Mouse (Mus musculus) urinary bladder, adult 2 months (tissue): ENCODE results near the gene Prrg2. TPM values are rescaled to one million over a fixed set of nuclear protein-coding genes. Genes with fewer than 3 reads are reported as not detected.

Source experiments
- DNase-seq: peaks from one replicate; pipeline ENCODE4 v3.0.0; 2022; ENCODE audit warnings: low spot score
- polyA plus RNA-seq: library from polyadenylated mRNA; depleted of rRNA; stranded (reverse); fragments of >200 nt; gene quantifications from 2 replicates; pipeline ENCODE4 v1.2.3, GENCODE M21; 2012

The Prrg2 gene
- polyA plus RNA-seq, 1 experiment = 46.5 TPM

DNA sequence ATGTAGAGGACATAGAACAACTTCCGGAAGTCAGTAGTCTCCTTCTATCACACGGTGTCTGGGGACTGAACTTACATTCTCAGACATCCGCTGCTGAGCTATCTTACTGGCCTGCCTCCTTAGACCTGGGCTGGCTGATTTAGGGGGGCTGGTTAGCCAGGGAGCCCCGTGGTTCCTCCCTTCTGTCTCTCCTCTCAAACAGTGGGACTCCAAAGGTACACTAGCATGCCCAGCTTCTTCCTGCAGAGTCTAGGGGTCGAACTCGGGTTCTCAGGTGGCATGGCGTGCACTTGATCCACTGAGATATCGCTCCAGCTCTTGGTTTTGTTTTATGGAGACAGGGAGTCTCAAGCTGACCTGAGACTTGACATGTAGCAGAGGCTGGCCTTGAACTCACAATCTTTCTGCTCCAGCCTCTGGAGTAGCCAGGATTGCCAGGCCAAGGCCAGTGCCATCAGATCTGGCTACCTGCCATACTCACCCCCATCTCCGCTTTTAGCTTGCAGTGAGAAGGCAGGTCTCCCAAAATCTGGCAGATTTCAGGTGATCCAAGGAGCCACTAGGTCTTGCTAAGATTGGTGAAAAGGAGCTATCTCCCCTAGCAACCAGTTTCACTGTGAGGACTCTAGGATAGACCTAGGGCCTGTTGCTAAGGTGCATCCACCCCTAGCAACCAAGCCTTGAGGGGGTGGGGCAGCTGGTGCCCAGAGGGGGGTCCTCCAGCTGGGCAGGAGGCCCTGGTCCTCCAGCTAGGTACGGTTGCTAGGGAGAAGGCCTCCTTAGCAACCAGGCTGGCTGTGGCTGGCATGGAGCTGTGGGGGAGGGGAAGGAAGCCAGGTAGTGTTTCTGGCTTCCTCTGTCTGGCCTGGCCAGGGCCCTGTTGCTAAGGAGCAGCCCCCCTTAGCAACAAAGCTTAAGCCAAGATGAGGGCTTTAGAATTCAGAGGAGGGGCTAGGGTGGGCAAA is 3.6 kb downstream of the Prrg2 start:
- no peak for DNase-seq

DNA sequence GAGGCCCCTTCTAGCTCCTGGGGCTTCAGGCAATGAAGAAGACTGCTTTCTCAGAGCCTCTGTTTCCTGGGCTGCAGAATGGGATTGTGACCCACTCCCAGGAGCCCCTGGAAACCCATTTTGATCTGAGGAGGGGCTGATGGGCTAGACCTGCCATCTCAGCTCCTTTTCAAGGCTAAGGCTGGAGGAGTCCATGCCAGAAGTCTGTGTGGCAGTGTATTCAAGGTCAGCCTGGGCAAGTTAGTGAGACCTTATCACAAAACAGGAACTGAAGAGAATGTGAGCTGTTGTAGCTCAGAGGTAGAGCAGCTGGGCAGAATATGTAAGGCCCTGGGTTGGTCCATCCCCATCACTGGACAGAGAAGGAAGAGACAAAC is 5.5 kb downstream of the Prrg2 start:
- no peak for DNase-seq

DNA sequence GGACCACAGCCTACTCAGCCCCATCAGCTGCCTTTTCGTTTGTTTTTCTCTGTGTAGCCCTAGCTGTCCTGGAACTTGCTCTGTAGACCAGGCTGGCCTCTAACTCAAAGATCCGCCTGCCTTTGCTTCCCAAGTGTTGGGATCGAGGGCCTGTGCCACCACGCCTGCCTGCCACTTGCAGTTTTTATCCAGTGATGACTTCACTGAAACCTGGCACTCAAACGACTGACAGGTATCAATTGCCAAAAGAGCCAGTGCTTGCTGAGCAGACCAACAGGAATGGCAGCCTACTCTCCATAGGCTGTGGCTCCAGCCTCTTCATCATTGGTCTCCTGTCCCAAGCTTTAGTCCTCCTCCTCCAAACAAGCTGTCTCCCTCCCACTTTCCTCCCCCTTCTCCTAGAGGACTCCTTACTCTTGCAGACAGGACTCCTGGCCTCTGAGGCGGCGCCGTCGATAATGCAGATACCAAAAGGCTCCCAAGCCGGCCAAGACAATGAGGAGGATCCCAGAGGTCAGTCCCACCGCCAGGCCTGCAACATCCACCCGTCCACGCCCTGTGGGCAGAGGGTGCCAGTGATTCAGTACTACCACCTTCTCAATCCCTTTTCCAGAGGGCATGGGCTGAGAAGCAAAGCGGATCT is 6.0 kb downstream of the Prrg2 start:
- no peak for DNase-seq

DNA sequence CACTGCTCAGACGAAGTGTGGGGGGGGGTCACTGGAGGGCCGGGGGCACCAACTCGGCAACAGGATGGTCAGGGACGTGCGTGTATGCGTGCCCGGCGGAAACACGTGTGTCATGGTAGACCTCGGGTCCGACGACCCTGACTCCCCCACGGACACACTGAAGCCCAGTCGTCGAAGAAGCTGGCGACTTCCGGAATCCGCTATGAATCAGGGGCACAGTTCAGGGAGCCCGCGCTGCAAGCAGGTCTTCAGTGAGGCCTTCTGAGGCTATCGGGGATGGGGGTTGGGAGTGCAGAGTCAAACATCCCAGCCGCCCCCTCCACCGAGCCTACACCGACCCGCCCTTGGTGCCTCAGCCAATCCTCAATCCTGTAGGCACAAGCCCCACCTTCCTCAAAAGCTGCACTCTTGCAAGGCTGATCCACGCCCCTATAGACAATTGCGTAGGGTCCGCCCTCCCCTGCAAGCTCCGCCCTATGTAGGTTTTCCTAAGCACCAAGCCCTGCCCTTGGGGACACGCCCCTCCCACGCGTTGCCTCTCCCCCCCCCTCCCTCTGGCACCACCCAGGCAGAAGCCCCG is 8.5 kb downstream of the Prrg2 start:
- DNase-seq = peak; percentile 75

DNA sequence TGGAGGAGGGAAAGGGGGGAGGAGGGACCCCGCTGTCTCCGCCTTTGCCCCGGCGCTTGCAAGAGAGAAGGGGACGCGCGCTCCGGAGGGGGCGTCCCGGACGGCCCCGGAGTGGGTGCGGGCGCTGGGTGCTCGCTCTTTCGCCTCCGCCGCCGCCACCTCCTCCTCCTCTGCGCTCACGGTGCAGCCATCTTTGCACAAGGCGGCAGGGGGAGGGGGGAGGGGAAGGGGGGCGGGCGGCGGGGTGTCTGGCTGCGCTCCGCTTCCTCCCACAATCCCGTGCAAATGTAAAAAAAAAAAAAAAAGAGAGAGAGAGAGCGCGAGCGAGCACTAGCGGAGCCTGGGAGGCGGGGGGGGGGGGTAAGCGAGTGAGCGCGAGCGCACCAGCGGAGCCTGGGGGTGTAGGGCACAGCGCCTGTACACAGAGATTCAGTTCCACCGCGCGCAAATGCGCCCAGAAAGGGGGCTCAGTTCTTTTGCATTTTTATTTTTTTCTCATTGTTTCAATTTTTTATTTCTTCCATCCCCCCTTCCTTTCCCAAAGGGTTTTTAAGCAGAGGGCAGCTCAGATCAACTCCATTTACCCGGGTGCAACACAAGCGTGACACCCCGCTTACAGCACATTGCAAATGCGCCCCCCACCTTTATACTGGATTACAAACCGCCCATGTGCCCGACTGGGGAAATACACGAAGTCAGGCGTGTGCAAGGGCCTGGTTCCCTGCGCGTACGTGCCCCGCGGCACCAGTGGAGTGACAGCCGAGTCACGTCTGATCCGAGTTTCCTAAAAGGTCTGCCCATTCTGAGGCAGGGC is 9.2 kb downstream of the Prrg2 start:
- DNase-seq = peak; percentile 77

DNA sequence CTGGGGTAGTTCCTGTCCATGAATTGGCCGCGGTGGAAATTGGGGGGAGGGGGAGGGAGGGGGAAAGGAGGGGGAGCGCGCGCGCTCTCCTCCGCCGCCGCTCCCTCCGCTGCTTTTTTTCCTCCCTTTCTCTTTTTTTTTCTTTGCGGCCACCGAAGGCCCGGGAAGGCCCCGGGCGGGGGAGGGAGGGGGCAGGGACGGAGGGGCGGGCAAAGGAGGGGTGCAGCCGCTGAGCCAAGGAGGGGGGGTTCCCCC is 9.7 kb downstream of the Prrg2 start, which contains the start of gene Prr12:
Gene Prr12, minus strand, starts transcription at position 20 of the 255 bp plus-strand sequence.
- no peak for DNase-seq

DNA sequence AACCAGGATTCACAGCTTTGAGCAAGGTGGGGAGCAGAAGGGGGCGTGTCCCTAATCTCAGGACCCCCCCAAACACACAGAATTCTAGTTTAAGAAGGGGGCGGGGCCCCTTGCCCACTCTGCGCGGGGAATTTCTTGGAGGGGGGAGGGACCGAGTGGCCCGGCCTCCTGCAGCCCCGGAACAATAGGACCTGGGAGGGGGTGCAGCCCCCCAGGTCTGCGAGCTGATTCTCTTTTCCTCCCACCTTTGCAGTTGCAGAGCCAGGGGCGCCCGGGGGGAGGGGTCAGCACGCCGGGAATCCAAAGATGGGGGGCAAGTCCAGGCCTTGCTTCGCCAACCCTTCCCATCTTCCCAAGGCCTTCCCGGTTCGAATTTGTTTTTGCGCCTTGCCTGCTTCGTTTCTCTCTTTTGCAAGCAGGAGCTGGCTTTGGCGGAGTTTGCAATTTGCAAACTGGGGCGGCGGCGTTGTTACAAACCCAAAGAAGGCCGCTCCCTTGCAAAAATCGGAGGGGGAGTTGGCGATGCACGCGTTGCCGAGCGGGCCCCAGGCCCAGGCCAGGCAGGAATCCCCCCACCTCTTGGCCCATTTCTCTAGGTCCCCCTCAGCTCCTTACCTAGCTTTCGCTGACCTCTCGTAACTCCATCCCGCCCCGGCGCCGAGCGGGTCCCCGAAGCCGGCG is 10.2 kb downstream of the Prrg2 start:
- peak; percentile 52 for DNase-seq

DNA sequence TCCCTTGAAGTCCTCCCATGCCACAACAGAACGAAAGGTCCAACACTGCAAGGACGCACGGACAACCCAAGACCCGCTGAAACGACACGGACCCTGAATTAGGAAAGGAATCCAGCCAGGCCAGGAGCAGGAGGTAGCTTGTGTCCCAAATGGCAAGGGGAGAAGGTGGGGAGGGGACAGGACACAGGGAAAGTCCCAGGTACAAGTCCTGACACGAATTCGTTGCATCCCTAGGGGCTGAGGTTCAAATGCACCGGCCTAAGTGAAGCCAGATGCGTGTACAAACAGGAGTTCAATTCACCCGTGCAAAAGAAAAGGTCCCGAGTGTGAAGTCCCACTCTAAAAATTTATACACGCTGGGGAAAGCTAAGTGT is 10.9 kb downstream of the Prrg2 start:
- no peak for DNase-seq

DNA sequence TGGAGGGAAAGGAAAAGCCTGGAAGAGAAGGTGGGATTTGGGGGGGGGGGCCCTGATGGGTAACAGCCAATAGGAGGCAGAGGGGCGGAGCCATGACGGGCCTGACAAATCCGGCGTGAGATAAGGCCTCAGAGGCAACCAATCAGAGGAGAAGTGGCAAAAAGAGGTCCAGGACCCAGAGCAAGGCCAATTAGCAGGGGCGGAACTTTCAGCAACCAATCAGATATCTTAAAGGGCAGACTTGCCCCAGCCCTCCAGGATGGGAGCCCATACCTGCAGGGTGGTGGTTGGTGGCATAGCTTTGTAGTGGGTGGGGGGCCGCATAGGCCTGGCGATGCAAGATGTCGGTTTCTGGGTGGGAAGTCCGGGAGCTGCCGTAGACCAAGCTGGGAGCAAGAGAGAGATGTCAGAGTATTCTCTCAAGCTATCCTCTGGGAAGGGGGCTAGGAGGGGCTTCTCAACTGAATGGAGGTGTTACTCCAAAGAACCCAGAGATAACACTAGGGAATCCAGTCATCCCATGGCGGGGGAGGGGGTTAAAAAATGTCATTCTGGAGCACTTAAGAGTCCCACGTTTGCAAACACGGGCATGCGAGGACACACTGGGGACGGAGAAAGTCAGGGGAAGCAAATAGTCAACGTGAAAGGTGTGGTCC is 11.4 kb downstream of the Prrg2 start:
- no peak for DNase-seq

DNA sequence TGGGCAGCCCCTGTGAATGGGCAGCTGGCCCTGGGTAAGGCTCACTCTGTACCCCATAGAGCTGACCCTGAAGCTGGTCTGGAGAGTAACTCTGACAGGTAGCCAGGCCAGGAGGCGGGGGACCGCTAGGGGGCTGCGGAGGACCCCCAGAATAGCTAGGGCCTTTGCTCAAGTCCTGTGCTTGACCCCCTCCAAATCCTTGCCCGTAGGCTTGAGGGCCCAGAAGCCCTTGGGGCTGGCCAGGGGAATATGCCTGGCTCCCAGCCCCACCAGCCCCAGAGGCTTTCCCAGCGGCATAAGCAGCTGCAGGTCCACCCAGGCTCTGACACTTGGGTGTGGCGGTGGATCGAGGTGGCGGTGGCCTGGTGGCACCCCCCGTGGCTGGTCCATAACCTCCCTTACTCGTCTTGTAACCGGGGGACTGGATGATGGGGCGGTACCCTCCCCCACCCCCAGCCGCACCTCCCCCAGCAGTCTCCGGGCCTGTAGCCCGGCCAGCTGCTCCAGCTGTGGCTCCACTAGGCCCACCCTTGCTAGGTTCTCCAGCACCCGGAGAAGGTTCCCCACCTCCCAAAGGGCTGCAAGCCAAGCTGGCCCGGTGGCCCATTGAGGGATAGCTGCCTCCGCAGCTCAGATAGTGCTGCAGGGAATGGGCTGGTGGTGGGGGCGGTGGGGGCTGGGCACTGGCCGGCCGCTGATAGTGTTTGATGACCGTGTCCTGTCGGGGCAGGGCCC is 13.4 kb downstream of the Prrg2 start:
- DNase-seq = no peak

DNA sequence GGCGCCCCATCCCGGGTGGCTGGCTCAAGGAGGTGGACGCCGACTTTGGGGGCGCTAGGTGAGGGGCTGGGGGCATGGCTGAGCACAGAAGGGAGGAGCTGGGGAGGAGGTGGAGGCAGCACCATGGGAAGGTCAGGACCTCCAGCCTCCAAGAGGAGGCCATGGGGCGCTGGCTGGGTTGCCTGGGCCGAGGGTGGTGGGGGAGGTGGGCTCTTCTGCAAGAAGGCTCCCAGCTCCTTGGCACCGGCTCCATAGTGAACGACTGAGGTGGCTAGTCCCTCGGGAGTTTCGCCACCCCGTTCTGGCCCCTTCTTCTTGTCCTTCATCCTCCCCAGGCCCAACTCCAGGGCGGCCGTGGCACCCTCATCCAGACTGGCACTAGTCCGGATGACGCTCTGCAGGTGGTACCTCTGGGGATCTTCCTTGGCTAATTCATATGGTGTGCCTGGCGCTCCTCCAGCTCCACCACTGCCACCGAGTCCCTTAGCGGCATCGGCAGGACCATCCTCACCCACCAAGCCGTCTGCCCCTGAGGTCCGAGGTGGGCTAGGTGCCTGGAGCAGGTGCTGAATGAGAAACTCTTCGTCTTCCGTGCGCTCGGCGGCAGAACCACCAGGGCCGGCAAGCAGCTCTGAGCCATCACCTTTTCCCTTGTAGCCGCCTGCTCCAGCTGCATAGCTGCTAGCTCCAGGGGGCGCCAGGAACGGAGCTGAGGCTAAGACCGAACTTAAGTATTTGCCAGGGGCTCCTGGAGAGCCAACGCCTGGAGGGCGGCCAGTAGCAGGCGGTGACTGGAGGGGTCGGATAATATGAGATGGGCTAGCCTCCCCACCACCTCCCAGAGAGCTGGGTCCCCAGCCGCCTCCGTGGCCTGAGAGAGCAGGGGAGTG is 14.2 kb downstream of the Prrg2 start:
- no peak for DNase-seq

DNA sequence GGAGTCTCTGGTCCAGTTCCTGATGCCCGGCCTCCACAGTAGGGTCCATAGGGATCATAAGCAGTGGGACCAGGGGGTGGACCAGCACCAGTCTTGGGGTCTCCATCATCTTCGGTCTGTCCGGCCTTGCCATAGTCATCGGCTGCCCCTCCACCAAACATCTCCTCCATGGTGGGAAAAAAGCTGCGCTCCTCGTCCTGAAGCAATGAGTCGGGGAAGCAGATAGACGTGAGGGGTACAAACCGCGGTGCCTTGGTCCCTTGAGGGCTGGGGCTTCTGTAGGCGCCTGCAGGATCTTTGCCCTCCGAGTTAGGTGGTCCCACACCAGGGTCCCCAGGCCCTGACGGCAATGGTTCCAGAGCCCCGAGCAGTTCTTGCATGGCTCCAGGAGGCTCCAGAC is 15.0 kb downstream of the Prrg2 start:
- DNase-seq = no peak

DNA sequence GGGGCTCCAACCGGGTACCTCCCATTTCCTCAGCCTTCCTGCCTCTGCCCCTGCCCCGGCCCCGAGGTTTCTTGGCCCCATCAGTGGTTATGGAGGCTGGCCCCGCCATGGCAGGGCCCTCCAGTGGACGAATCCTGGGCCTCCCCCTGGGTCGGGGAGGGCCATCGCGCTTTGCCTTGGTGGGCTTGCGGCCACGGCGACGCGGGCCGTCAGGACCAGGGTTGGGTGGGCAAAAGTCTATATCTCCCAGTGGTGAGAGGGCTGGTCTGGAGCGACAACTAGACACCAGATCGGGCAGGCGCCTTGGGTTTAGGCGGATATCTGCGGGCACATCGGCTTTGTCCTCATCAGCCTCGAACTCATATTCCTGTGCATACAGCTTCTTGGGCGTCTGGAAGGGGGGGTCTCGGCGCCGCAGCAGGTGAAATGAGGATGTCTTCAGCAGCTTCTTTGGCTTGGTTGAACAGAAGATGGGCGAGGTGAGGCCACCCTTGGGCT is 15.6 kb downstream of the Prrg2 start:
- no peak for DNase-seq

DNA sequence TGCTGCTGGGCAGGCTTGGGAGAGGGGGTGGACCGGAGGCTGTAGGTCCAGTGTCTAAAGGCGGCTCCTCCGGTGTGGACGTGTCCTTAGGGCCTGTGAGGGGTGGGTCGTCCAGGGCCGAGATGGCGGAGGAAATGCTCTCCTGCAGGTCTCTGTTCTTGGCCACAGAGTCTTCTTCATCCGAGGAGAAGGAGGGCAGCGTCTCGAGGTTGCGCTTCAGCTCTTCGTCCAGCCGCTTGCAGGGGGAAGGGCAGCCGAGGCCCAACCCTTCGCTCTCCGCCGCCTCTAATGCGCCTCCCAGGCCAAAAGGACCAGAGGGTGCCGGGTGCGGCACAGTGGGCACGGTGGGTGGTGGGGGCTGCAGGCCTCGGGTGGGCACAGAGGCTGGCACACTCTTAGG is 16.7 kb downstream of the Prrg2 start:
- no peak for DNase-seq

DNA sequence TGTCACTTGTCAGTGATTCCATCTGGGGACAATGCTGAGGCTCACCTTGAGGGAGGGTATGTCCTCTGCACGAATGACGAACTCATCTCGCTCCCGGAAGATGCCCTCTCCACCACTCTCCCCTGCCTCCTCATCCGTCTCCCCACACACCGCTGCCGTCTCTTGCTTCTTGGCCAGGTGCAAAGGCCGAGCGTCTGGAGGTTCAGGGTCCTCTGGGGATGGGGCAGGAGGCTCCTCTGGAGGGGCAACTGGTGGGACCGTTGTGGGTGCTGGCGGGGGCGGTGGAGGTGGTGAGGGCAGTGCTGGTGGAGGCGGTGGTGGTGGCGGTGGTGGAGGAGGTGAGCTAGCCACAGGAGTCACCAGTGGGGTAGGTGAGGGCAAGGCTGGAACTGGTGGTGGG is 19.2 kb downstream of the Prrg2 start:
- no peak for DNase-seq

DNA sequence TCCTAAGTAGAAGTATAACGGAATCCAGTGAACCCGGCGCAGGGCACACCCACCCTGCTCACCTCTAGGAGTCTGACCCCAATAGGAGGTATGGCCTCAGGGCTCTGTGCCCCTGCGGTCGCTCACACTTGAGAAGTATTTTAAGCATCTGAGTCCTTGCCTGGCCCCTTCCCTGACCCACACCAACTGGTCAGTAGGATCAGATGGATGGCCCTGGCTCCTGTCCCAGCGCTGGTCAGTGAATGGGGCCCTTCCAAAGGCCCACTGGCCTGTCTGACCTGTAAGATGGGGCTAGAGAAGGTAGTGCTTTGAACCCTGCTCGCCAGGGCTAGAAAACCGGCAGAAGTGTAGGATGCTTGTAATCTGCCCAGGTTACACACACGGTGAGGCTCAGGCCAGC is 21.6 kb downstream of the Prrg2 start:
- DNase-seq = no peak

DNA sequence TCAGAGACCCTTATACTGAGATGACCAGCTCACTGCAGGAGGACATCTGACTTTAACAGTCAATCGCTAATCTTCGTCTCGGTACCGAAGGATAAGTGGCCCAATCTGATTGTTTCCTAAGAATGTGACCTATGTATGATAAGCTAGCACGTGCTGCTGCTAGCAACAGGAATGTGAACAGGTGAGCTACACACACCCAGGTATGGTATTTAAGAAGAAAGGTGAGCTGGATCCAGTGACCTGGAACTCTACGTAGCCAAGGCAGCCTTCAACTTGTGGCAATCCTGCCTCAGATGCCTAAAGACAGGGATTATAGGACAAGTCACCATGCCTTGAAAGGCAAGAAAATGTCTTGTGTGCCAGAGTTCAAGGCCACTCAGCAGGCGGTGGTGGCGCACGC is 24.1 kb downstream of the Prrg2 start:
- DNase-seq = no peak

DNA sequence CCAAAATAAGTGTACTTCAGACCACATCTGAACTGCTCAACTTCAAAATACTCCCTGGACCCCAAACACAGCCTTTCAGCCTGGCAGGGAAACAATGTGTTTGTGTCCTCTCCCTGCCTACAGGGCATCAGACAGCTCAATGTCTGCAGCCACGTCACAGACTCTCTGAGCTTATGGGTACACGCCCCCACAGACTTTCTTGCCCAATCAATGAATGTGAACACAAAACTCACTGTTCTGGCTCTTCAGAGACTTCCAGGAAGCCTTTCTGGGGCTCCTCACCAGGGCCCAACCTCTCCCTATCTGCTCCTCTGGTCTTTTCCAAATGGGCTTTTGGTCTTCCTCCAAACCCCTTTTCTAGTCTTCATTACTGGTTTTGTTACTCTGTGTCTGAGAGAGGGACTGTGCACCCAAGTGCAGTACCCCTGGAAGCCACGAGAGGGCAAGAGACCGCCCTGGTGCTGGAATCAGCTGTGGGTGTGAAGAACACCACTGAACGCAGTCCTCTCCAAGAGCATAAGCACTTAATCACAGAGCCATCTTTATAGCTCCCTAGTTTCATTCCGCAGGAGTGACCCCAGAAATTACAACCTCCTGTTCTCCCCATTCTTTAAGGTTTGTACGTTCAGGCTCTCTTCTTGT is 24.6 kb downstream of the Prrg2 start:
- DNase-seq = no peak

DNA sequence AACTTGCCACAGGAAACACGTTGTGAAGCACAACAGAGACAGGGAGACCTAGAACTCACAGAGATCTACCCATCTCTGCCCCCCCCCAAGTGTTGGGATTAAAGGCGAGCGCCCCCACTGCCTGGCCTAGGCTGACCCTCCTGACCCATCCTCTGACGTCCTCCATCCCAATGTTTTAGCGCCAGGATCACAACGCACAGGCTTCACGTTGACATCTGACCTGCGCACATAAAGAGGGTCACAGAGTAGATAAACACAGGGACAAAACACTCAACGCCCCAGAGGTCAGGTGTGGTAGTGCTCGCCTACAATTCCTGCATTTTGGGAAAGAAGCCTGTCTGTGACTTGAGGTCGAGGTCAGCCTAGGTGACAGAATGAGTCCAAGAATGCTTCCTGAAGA is 25.8 kb downstream of the Prrg2 start:
- DNase-seq = no peak
